Mouse (Mus musculus): ENCODE measurements around the gene Gm45062.

GRCm38 (mm10) chr6:8495109-8495826 lies 236.0 kb downstream of the Gm45062 start:
- no peak for TF ChIP-seq POLR2A (IDR thresholded peaks at IDR 0.05; ENCODE audit: low read depth, low read length)
- no peak for TF ChIP-seq MXI1 (IDR thresholded peaks at IDR 0.05; ENCODE audit: low read depth, low read length)
- TF ChIP-seq CTCF (conservative IDR thresholded peaks at IDR 0.05 in 1 of 2, IDR thresholded peaks at IDR 0.05 in 1 of 2; ENCODE audit: low read depth in 2 of 2, low read length in 2 of 2) = no peak
- TF ChIP-seq RAD21 (IDR thresholded peaks at IDR 0.05; ENCODE audit: low read depth, low read length) = no peak
- TF ChIP-seq EP300 (IDR thresholded peaks at IDR 0.05; ENCODE audit: low read length) = peak; percentile 71
- TF ChIP-seq TBP (conservative IDR thresholded peaks at IDR 0.05; ENCODE audit: low read depth, low read length) = no peak
- no peak for TF ChIP-seq USF1 (IDR thresholded peaks at IDR 0.05; ENCODE audit: low read depth, low read length)
